Mouse (Mus musculus): ENCODE data around the gene Gtpbp2. TPM values are rescaled to one million over a fixed set of nuclear protein-coding genes. Genes with fewer than 3 reads are reported as not detected.

Gtpbp2 gene
- total RNA-seq, 2 experiments from 2014 or later, result 118 to 138 TPM

DNA sequence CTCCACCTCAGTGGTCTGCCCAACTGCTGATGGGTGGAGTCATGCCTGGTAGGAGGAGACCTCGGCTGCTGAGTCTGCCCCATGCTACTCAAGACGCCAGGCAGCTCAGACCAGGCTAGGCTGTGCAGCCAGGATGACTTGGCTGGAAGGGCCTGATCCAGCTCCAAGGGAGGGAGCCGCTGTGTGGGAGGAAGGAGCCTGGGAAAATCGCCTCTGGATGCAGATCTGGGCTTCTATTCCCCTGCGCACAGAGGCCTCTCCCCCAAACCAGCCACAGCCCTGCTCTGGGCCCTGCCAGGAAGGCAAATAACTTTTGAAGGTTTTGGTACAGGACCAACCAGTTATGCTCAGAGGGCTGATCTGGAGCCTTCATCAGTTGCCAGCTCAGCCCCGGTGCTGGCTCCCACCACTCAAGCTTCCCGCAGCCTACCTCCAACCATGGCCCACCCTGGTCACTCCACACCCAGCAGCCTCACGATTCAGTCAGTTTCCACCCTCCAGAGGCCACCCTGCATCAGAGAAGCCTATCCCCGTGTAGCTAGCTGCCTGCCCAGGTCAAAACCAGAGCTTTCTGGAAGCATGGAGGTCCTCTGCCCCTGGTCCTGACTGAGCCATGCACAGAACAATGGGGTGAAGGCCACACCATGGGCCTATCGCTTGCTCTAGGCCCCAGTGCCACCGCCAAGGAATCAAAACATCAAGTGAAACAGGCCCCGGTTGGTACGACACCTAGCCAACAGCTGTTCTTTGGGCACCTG lies 30.9 kb upstream of the Gtpbp2 start:
- no peak for TF ChIP-seq CTCF (conservative IDR thresholded peaks at IDR 0.05)
- DNase-seq (ENCODE audit: low spot score in 2 of 2), result no peak
- peak overlapping the region; percentile 71 for H3K27ac ChIP-seq

DNA sequence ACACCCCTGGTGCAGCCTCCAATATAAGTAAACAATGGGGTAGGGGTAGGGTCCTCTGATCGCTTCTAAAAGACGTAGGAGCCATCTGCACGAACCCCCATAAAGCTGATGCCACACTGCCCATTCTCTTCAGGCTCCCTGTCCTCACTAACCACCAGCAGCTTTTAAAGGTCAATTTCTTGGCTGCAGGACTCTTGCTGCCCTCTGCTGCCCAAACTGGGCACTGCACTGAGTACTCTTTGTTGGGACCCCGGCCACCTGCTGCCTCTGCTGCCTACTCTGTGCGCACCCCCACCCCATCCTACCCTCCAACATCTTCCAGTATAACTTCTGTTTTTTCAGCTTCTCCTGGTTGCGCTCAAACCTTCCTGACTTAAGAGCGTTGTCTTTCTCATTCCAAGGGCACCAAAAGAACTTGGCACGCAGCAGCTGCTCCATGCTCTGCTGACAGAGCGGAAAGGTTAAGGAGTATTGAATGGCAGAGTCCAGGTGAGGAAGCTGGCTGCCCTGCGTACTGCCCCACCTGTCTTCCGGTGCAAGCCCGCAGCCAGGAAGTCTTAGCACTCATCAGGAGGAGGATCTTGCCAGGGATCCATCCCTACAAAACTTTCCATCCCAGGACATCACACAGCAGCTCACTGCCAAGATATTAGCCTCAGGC lies 28.6 kb upstream of the Gtpbp2 start:
- Histone ChIP-seq H3K4me3 (no peak overlapping the region), H3K27ac (no peak overlapping the region)
- peak; percentile 89 for TF ChIP-seq CTCF (conservative IDR thresholded peaks at IDR 0.05)
- peak in 1 of 2 experiments; percentile 79 for DNase-seq (ENCODE audit: low spot score in 2 of 2)

More for the DNA sequence above, 30.9 kb upstream of the Gtpbp2 start:
- no peak overlapping the region for H3K4me3 ChIP-seq

DNA sequence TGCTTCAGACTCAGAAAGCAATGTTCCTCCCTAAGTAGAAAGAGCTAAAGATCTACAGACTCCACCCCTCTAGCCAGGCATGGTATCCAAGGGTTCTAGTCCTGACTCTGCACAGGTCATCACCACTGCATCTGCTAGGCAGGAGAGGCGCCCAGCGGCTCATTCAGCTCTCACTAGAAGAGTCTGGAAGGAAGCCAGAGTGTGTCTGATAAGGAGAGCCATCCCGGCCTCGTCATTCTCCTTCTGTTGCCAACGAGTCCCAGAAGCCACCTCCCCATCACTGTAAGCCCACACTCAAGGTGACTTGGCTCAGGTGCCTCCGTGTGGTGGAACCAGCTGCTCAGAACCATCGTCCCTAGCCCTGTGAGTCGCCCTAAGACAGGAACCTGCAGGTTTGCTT lies 28.0 kb upstream of the Gtpbp2 start:
- no peak for DNase-seq (ENCODE audit: low spot score in 2 of 2)
- H3K4me3 ChIP-seq, result no peak overlapping the region
- H3K27ac ChIP-seq, result no peak overlapping the region
- TF ChIP-seq CTCF (conservative IDR thresholded peaks at IDR 0.05), result no peak

DNA sequence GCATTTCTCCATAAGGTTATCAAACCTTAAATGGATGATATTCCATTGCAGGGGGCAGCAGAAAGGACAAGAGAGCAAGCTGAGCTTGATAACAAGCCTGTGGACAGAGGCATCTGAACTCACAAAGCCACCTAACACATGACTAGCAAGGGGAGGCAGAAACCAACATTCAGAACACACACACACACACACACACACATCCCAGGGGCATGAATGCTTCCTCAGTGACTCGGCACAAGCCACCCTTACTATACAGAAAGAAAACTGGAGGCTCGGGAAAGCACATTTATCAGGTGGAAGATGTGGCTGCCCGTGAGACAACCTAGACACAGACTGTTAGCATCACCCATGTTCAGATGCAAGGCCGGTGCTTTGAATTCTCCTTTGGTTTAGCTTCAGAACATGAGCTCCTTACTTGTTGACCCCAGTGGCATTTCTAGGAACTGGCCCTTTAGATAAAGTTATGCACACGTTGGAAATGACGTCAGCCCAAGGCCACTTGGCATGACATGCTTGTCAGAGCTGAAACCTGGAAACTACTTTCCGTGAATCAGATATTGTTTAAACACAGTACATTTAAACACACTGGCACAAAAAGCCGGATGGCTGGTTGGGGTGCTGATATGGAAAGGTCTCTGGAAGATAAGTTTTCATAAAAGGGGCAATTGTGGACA lies 22.1 kb upstream of the Gtpbp2 start:
- Histone ChIP-seq H3K4me3 (no peak overlapping the region), H3K27ac (no peak overlapping the region)
- no peak for TF ChIP-seq CTCF (conservative IDR thresholded peaks at IDR 0.05)
- no peak for DNase-seq (ENCODE audit: low spot score in 2 of 2)

DNA sequence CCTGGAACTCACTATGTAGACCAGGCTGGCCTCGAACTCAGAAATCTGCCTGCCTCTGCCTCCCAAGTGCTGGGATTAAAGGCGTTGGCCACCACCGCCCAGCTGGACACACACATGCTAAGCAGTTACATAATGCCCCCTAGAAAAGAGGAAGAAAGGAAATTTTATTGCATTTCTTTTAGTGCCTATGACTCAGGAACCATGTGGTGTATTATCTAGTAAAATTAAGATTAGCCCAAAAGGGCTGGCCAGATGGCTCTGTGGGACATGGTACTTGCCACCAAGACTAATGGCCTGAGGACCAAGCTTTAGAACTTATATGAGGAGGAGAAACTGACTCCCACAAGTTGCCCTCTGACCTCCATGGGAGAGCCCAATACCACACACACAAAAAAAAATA lies 21.0 kb upstream of the Gtpbp2 start:
- H3K4me3 ChIP-seq, result no peak overlapping the region
- H3K27ac ChIP-seq, result no peak overlapping the region
- no peak for DNase-seq (ENCODE audit: low spot score in 2 of 2)
- no peak for TF ChIP-seq CTCF (conservative IDR thresholded peaks at IDR 0.05)

DNA sequence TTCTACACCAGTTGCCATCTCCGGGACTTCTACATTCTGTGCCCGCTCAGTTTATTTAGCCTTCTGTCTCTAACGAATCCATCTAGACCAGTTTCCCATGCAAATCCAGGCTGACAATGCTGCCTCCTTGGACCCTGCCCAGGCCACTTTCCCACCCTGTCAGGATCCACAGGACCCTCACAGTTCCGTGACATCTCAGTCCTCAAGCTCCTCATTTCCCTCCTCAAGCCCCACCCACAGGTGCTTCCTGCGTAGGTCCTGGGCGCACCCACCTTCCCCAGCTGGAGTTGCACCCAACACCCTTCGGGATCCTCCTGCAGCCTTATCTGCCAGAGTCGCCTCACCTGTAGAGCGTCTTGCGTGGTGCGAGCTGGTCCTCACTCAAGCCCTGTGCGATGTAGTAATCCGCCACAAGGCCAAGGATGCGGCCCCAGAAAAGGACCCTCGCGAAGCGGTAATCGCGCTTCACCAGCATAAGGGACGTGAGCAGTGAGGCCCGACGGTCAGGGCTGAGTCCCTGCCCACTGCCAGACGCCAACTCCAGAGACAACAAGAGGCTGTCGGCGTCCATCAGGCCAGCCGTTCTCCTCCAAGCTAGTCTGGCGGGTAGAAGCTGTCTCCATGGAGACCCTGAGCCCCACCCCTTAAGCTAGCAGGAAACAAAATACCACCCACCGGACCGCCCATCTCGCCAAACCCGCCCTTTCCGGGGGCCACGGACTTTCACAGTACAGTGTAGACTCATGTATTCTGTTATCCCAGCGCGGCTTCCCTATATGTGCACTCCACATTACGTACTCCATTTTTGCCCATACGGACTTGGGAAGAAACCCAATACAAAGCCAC lies 17.0 kb upstream of the Gtpbp2 start, which contains the start of gene Rsph9:
TSS of gene Rsph9 (minus strand) at position 639 of the 846 bp plus-strand sequence.
- Histone ChIP-seq H3K4me3 (peak within 1 kb of the TSS; percentile 87), H3K27ac (peak within 1 kb of the TSS; percentile 73)
- TF ChIP-seq CTCF (conservative IDR thresholded peaks at IDR 0.05), result 0 out of 2 replicates have a peak, but pooled peaks have one; percentile 10
- peak; percentile 84 to 91 for DNase-seq (ENCODE audit: low spot score in 2 of 2)

DNA sequence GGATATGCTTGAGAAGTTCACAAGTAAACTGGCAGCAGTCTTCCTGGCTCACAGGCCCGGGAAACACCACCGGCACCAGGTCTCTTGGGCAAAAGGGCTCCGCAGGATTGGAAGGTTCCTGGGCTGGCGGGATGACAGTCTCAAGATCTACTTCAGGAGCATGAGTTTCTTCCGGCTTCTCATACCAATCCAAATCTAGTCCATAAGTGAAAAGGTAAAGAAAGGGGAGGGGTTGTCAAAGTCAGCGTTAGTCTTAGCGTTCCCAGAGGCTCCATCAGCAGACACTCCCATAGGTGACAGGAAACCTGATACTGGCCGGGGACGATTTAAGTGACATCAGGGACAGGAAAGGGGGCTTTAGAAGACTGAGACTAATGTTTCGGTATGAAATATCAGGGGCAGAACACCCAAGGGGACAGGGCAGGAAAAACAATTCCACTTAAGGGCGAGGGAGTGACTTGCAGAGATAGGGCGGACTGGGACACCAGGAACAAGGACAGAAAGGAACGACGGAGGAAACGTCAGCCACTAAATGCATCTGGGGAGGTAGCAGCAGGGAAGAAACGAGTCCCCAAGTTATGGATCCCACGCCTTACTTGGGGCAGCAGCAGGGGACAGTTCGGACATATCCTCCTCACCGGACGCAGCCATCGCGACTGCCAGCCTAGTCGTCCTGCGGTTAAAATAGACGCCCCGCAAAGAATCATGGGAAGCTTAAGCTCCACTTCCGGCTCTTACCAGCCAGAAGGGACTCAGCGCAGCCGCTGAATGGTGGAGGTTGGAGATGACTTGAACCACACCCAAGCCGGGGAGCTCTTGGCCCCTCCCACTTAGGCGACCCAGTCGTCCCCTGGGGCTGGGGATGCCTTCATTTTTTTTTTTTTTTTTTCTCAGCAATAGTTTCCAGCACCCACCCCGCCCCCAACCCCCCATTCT lies 7.7 kb upstream of the Gtpbp2 start, which contains the start of gene Mad2l1bp:
TSS of gene Mad2l1bp (minus strand) at position 707 of the 936 bp plus-strand sequence.
- Histone ChIP-seq H3K4me3 (peak within 1 kb of the TSS; percentile 74), H3K27ac (peak within 1 kb of the TSS; percentile 86)
- peak; percentile 86 to 90 for DNase-seq (ENCODE audit: low spot score in 2 of 2)
- no peak for TF ChIP-seq CTCF (conservative IDR thresholded peaks at IDR 0.05)

DNA sequence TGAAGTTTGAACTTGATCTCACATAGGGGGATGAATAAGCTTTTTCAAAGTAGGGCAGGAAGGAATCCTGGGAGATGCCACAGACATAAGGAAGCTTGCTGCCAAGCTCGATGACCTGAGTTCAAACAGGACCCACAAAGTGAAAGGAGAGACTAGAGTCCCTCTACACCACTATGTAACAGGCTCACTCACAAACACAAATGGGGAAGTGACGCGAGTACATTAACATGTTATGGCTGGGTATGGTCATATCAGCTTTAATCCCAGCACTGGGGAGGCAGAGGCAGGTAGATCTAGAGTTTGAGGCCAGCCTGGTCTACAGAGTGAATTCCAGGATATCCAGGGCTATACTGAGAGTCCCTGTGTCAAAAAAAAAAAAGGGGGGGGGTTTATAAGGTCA lies 6.5 kb upstream of the Gtpbp2 start:
- no peak overlapping the region for H3K4me3 ChIP-seq
- no peak for TF ChIP-seq CTCF (conservative IDR thresholded peaks at IDR 0.05)
- H3K27ac ChIP-seq, result no peak overlapping the region

DNA sequence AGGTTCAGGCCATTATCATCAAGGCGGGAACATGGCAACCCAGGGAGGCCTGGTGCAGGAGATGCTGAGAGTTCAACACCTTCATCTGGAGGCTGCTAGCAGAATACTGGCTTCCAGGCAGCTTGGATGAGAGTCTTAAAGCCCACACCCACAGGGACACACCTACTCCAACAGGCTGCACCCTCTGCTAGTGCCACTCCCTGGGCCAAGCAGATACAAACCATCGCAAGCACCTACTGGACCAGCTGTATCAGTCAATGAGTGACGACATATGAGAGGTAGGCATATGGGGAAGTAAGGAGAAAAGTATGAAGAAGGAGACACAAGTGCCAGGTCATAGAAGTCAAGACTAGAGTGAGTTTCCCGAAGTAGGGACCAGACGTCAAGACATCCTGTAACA lies 4.2 kb upstream of the Gtpbp2 start:
- TF ChIP-seq CTCF (conservative IDR thresholded peaks at IDR 0.05), result no peak
- Histone ChIP-seq H3K27ac (no peak overlapping the region), H3K4me3 (no peak overlapping the region)
- DNase-seq (ENCODE audit: low spot score in 2 of 2), result no peak

More for the DNA sequence above, 6.5 kb upstream of the Gtpbp2 start:
- no peak for DNase-seq (ENCODE audit: low spot score in 2 of 2)

DNA sequence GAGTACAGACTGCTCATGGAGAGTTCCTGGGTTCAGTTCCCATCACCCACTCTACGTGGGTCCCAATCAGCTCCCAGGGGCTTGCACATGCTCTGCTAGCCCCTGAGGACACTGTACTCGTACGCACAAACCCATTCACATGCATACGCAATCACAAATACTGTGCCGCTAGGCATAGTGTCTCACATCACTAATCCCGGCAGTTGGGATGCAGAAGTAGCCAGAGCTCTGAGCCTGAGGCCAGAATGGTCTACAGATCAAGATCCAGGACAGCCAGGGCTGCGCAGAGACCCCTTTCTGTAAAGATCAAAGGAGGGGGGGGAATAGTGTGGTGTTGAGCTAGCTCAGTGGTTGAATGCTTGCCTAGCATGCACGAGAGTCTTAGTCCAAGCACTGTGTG lies 3.7 kb upstream of the Gtpbp2 start:
- no peak overlapping the region for H3K27ac ChIP-seq
- DNase-seq (ENCODE audit: low spot score in 2 of 2), result no peak
- no peak overlapping the region for H3K4me3 ChIP-seq
- TF ChIP-seq CTCF (conservative IDR thresholded peaks at IDR 0.05), result no peak

DNA sequence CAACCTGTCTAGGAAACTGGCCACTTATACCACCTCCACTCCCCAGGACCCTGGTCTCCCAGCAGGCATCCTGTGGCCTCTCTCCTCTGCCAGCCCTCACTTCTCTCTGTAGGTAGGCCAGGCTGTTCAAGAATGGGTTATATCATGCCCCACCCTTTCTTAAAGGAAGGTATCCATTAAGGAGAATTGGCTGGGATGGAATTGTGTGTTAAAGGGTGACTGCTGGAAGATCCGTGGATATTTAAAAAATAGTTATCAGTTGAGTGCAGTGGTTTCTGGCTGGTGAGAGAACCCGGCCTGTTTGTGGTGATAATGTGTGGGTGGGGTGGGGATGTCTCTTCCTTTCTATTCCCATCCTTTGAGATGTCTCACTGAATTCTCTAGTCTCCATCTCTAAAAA lies 1.6 kb upstream of the Gtpbp2 start:
- Histone ChIP-seq H3K4me3 (no peak overlapping the region), H3K27ac (peak overlapping the region; percentile 90; the same call in 1 of the 2 replicates)
- TF ChIP-seq CTCF (conservative IDR thresholded peaks at IDR 0.05), result no peak
- no peak for DNase-seq (ENCODE audit: low spot score in 2 of 2)
